Mouse (Mus musculus) forebrain, postnatal 0 days (tissue): Measurements from ENCODE around the gene Ogdh. TPM values are rescaled to one million over a fixed set of nuclear protein-coding genes. Genes with fewer than 3 reads are reported as not detected.

Experiments
- ATAC-seq: fragments of 200-750 bp; cut with Nextera tagmentation; 2 replicates; pipeline ENCODE4 v1.8.0; 2017; ENCODE audit warnings: mild to moderate bottlenecking, moderate library complexity
- DNase-seq: peaks from one replicate; pipeline ENCODE4 v3.0.0-alpha.2; 2015
- H3K27ac ChIP-seq: fragments of 300-500 bp; sonication (generic); 2 replicates; pipeline ENCODE4 v1.5.1; 2014; ENCODE audit warnings: low read depth, mild to moderate bottlenecking, antibody characterized with exemption, low read length, moderate library complexity, mixed read lengths
- H3K27me3 ChIP-seq: fragments of 300-500 bp; sonication (generic); 2 replicates; pipeline ENCODE4 v1.6.1; 2014; ENCODE audit warnings: mild to moderate bottlenecking, low read length, mixed read lengths; ENCODE audit not compliant: insufficient read depth
- H3K36me3 ChIP-seq: fragments of 300-500 bp; sonication (generic); 2 replicates; pipeline ENCODE4 v1.6.1; 2014; ENCODE audit warnings: mild to moderate bottlenecking, moderate library complexity; ENCODE audit not compliant: insufficient read depth
- H3K4me1 ChIP-seq: fragments of 300-500 bp; sonication (generic); 2 replicates; pipeline ENCODE4 v1.6.1; 2014; ENCODE audit warnings: antibody characterized with exemption; ENCODE audit not compliant: insufficient read depth
- H3K4me2 ChIP-seq: fragments of 300-500 bp; sonication (generic); 2 replicates; pipeline ENCODE4 v1.6.1; 2014; ENCODE audit warnings: low read depth, mild to moderate bottlenecking, moderate library complexity
- H3K4me3 ChIP-seq: fragments of 300-500 bp; sonication (generic); 2 replicates; pipeline ENCODE4 v1.5.1; 2014; ENCODE audit warnings: low read depth, low read length, mixed read lengths
- H3K9ac ChIP-seq: fragments of 300-500 bp; sonication (generic); 2 replicates; pipeline ENCODE4 v1.6.1; 2014; ENCODE audit warnings: mild to moderate bottlenecking
- H3K9me3 ChIP-seq: fragments of 300-500 bp; sonication (generic); 2 replicates; pipeline ENCODE4 v1.6.1; 2016; ENCODE audit warnings: low read length
- CTCF ChIP-seq: sonication (generic); IDR thresholded peaks from 2 replicates; pipeline ENCODE4 v1.5.1; 2016; ENCODE audit warnings: antibody characterized with exemption, control low read depth, low read depth
- WGBS: fragments of 180-500 bp; shearing (Covaris S2); extraction: QIAGEN DNeasy Blood & Tissue Kit; methylation state at CpG from one replicate; pipeline ENCODE4 v1.1.7; 2014; 5-methylcytosine and 5-hydroxymethylcytosine counted together
- polyA plus RNA-seq: library from polyadenylated mRNA; unstranded; fragments of >200 nt; fragmentation: Nextera tagmentation; extraction: Ambion mirVana; gene quantifications from 2 replicates; pipeline ENCODE4 v1.2.1, GENCODE M21; 2015
- total RNA-seq: library from RNA; depleted of rRNA; stranded (reverse); fragments of >200 nt; gene quantifications from 2 replicates; pipeline ENCODE4 v1.2.3, GENCODE M21; 2014

The Ogdh gene
- total and polyA plus RNA-seq, 2 experiments from 2014 or later = 97.4 to 124 TPM

- WGBS = 97% methylated on average over 4 of the region's 4 CpGs
- peaks cover 27% of the 10 kb centered on the region for H3K36me3 ChIP-seq
Measured at GRCm38 (mm10) chr11:6294632-6295031, 3.2 kb downstream of the Ogdh start.

DNA sequence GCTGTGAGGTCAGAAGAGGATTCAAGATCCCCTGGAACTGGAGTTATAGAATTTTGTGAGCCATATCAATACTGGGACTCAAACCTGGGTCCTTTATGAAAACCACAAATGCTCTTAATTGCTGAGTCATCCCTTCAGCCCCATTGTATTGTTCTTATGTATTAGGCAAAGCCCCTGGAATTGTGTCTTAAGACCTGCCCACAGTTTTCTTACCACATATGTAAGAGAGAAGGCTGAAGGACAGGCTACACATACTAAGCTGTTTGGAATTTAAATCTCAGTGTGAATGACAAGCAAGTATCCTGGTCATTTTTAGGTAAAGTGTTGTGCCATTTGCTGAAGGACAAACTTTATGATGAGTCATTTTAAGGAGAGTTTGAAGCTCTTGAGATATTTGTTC is 4.6 kb downstream of the Ogdh start:
- no peak for TF ChIP-seq CTCF
- DNase-seq (no peak), ATAC-seq (no peak)
- H3K27ac ChIP-seq = no peak overlapping the region
- H3K9me3 ChIP-seq = no peaks in the 10 kb centered on the region
- peaks cover 5% of the 10 kb centered on the region for H3K4me1 ChIP-seq
- no peak overlapping the region for H3K9ac ChIP-seq
- no peak overlapping the region for H3K4me2 ChIP-seq
- H3K4me3 ChIP-seq = no peak overlapping the region
- peaks cover 30% of the 10 kb centered on the region for H3K36me3 ChIP-seq
- no peaks in the 10 kb centered on the region for H3K27me3 ChIP-seq

More at GRCm38 (mm10) chr11:6294632-6295031, 3.2 kb downstream of the Ogdh start:
- no peak for TF ChIP-seq CTCF
- H3K4me1 ChIP-seq = peaks cover 5% of the 10 kb centered on the region
- ATAC-seq = no peak
- H3K4me2 ChIP-seq = no peak overlapping the region
- no peak overlapping the region for H3K4me3 ChIP-seq
- no peak overlapping the region for H3K9ac ChIP-seq
- no peaks in the 10 kb centered on the region for H3K9me3 ChIP-seq
- no peak overlapping the region for H3K27ac ChIP-seq
- no peaks in the 10 kb centered on the region for H3K27me3 ChIP-seq
- DNase-seq = no peak

DNA sequence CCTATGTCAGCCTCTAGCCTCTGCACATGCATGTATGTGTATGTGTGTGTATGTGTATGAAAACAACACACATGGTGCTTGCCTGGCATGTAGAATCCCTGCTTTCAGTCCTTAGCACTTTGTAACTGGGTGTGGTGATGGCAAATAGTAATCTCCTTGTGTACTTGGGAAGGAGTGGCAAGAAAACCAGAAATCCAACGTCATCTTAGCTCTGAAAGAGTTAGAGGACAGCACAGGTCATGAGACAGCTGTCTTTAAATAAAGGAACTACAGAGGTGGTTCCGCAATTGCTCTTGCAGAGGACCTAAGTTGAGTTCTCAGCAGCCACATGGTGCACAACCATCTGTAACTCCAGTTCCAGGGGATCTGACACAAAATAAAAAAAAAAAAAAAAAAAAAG is 8.0 kb downstream of the Ogdh start:
- H3K4me1 ChIP-seq = no peaks in the 10 kb centered on the region
- no peaks in the 10 kb centered on the region for H3K27me3 ChIP-seq
- H3K9ac ChIP-seq = no peak overlapping the region
- no peak for TF ChIP-seq CTCF
- no peak for DNase-seq
- no peak for ATAC-seq
- WGBS = 92% methylated on average over 2 of the region's 2 CpGs
- H3K9me3 ChIP-seq = no peaks in the 10 kb centered on the region
- no peak overlapping the region for H3K4me3 ChIP-seq
- H3K36me3 ChIP-seq = peaks cover 40% of the 10 kb centered on the region
- H3K4me2 ChIP-seq = no peak overlapping the region
- no peak overlapping the region for H3K27ac ChIP-seq

- no peaks in the 10 kb centered on the region for H3K9me3 ChIP-seq
- H3K4me2 ChIP-seq = no peak overlapping the region
- 89% methylated on average over 2 of the region's 2 CpGs for WGBS
- peaks cover 37% of the 10 kb centered on the region for H3K36me3 ChIP-seq
- ATAC-seq (no peak), DNase-seq (no peak)
- no peak for TF ChIP-seq CTCF
- H3K4me3 ChIP-seq = no peak overlapping the region
- no peak overlapping the region for H3K27ac ChIP-seq
- no peak overlapping the region for H3K9ac ChIP-seq
- no peaks in the 10 kb centered on the region for H3K4me1 ChIP-seq
- H3K27me3 ChIP-seq = no peaks in the 10 kb centered on the region
Measured at GRCm38 (mm10) chr11:6302793-6303192, 11.4 kb downstream of the Ogdh start.

DNA sequence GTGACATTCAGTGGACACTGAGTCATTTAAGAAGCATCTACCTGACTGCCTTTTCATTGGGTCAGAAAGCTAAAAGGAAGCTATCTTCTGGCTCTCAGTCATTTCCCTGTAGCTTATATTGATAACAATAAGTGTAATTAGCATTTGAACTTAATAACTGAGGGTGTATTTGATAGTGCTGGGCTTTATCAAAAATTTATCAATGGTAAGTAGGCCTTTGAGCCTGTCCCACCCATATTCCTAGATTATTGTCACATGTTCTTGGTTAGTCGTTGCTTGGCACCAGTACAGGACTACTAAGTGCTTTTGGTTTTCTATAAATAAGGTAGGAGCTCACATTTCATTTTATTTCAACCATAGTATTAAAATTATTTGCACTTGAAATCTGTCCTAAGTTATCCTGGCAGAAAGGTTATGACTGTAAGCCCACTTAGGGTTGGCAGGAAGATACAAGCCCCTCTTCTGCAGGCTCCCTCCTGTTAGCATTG is 14.6 kb downstream of the Ogdh start:
- DNase-seq (no peak), ATAC-seq (no peak)
- peaks cover 20% of the 10 kb centered on the region for H3K36me3 ChIP-seq
- H3K4me3 ChIP-seq = no peak overlapping the region
- H3K9ac ChIP-seq = no peak overlapping the region
- H3K27ac ChIP-seq = no peak overlapping the region
- no peaks in the 10 kb centered on the region for H3K9me3 ChIP-seq
- TF ChIP-seq CTCF = no peak
- no peaks in the 10 kb centered on the region for H3K27me3 ChIP-seq
- no peaks in the 10 kb centered on the region for H3K4me1 ChIP-seq
- H3K4me2 ChIP-seq = no peak overlapping the region
- 93% methylated on average over 1 of the region's 1 CpGs for WGBS

DNA sequence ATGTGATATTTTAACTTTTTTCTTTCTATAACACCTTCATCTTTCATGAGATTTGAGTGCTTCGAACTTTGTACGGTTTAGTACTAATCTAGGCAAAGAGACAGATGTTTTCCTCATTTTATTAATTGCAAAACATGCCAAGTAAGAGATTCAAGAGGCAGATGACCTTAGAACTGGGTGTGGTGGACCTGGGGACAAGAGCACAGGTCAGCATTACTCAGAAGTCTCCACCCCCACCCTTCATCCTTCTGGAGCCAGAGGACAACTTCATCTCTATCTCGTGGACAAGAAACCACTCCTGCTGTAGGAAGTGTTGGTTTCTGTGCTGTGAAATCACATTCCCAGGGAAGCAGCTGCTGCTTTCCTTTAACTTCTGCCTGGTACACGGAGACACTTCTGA is 16.7 kb downstream of the Ogdh start:
- DNase-seq (no peak), ATAC-seq (no peak)
- Histone ChIP-seq H3K4me1 (no peaks in the 10 kb centered on the region), H3K4me3 (no peak overlapping the region), H3K9ac (no peak overlapping the region), H3K9me3 (no peaks in the 10 kb centered on the region), H3K4me2 (no peak overlapping the region), H3K36me3 (peaks cover 18% of the 10 kb centered on the region), H3K27me3 (no peaks in the 10 kb centered on the region), H3K27ac (no peak overlapping the region)
- no peak for TF ChIP-seq CTCF
- WGBS = 96% methylated on average over 4 of the region's 4 CpGs

DNA sequence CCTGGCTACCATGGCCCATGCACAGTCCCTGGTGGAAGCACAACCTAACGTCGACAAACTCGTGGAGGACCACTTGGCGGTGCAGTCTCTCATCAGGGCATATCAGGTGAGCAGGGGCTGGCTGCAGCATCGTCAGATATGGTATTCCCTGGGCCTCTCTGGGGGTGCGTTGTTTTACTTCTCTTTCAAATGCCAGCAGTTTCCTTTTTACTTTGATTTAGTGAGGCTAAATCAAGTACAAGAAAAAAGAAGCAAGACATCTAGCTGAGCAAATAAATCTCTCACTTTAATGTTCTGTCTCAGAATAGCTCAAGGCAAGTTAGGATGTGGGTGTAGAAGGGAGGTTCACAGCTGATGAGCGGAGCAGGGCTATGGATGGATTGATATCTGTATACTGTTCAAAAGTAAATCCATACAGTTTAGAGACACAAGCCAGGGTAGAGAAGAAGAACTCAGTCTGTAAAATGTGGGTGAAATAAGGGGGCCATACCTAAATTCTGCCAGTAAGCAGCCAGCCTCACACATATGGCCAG is 22.5 kb downstream of the Ogdh start:
- no peak overlapping the region for H3K4me3 ChIP-seq
- no peak overlapping the region for H3K27ac ChIP-seq
- no peak overlapping the region for H3K9ac ChIP-seq
- no peak for DNase-seq
- H3K4me2 ChIP-seq = no peak overlapping the region
- no peaks in the 10 kb centered on the region for H3K9me3 ChIP-seq
- WGBS = 87% methylated on average over 7 of the region's 7 CpGs
- H3K27me3 ChIP-seq = no peaks in the 10 kb centered on the region
- no peak for TF ChIP-seq CTCF
- peaks cover 26% of the 10 kb centered on the region for H3K36me3 ChIP-seq
- no peak for ATAC-seq
- no peaks in the 10 kb centered on the region for H3K4me1 ChIP-seq
